Mouse (Mus musculus) midbrain, embryonic 15.5 days (tissue): ENCODE results near the gene Rps26. TPM values are rescaled to one million over a fixed set of nuclear protein-coding genes. Genes with fewer than 3 reads are reported as not detected.

Source experiments
- ATAC-seq: fragments of 200-750 bp; cut with Nextera tagmentation; replicated peaks from 2 replicates; pipeline ENCODE4 v1.8.0; 2017; ENCODE audit warnings: moderate TSS enrichment
- H3K27ac ChIP-seq: fragments of 300-500 bp; sonication (generic); 2 replicates; pipeline ENCODE4 v1.5.1; 2015; ENCODE audit warnings: mild to moderate bottlenecking, inconsistent platforms
- H3K27me3 ChIP-seq: fragments of 300-500 bp; sonication (generic); replicated peaks from 2 replicates; pipeline ENCODE4 v1.6.1; 2015; ENCODE audit warnings: inconsistent platforms
- H3K36me3 ChIP-seq: fragments of 300-500 bp; sonication (generic); replicated peaks from 2 replicates; pipeline ENCODE4 v1.6.1; 2015; ENCODE audit warnings: inconsistent platforms
- H3K4me1 ChIP-seq: fragments of 300-500 bp; sonication (generic); 2 replicates; pipeline ENCODE4 v1.6.1; 2015; ENCODE audit warnings: inconsistent platforms
- H3K4me2 ChIP-seq: fragments of 300-500 bp; sonication (generic); 2 replicates; pipeline ENCODE4 v1.6.1; 2015; ENCODE audit warnings: inconsistent platforms, mild to moderate bottlenecking, moderate library complexity
- H3K4me3 ChIP-seq: fragments of 300-500 bp; sonication (generic); 2 replicates; pipeline ENCODE4 v1.5.1; 2015; ENCODE audit warnings: mild to moderate bottlenecking, inconsistent platforms
- H3K9ac ChIP-seq: fragments of 300-500 bp; sonication (generic); 2 replicates; pipeline ENCODE4 v1.6.1; 2015; ENCODE audit warnings: mild to moderate bottlenecking, inconsistent platforms
- H3K9me3 ChIP-seq: fragments of 300-500 bp; sonication (generic); 2 replicates; pipeline ENCODE4 v1.6.1; 2016; ENCODE audit warnings: inconsistent platforms
- WGBS: fragments of 180-500 bp; shearing (Covaris S2); methylation state at CpG from one replicate; pipeline ENCODE4 v1.1.7; 2015; ENCODE audit warnings: mixed read lengths; 5-methylcytosine and 5-hydroxymethylcytosine counted together
- polyA plus RNA-seq: library from polyadenylated mRNA; unstranded; fragments of >200 nt; fragmentation: Nextera tagmentation; extraction: Ambion mirVana; gene quantifications from 2 replicates; pipeline ENCODE4 v1.2.1, GENCODE M21; 2015

Rps26 gene
- 322 and 332 TPM in 2 replicates for polyA plus RNA-seq

DNA sequence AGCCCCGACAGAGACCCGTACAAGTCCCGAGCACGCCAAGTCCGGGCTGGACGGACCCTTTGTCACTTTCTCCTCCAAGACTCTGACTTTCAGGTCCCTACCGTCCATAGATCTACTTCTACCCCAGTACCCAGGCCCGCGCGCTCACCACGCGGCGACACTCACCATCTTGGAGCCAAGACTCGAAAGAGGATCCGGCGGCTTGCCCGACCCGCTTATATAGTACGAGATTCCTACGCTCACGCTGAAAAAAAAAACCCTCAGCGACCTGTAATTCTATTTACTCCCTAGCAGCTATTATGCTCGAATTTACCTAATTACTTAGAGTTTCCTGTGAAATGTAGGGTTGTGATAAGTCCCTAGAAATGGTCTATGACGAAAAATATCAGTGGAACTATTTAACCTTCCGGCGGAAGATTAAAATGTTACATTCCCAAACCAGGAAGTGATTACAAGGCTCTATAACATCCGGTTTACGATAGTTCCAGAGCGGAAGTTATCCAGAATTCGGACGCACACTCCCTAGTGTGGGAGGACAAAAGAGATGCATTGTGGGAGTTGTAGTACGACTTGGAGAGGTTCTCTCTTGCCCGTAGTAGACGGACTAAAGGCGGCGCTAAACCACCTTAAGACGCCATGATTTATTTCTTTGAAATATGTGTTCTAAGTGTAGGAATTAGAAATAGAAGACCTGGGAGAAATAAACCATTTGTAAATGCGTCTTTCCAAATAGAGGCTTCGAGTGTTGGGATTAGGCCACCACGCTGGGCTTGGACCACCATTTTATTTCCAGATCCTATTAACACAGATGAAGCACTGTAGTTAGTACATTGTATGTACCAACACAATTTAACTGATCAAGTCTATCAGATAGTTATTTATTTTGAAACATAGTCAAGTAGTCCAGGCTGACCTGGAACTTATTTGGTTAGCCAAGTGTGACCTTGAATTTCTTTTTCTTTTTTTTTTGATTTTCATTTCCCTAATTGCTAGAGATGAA, at the start of gene Rps26:
Rps26 (minus strand) TSS at position 437 of the 1,000 bp plus-strand sequence.
- no peaks in the 10 kb centered on the region for H3K27me3 ChIP-seq
- H3K36me3 ChIP-seq: peaks cover 10% of the 10 kb centered on the region; the same call in 1 of the 2 replicates
- peak within 1 kb of the TSS; percentile 70 for H3K4me3 ChIP-seq
- H3K4me1 ChIP-seq: peaks cover 9% of the 10 kb centered on the region
- peak; percentile 96 for ATAC-seq
- H3K9ac ChIP-seq: peak within 1 kb of the TSS; percentile 78
- peak within 1 kb of the TSS; percentile 87 for H3K27ac ChIP-seq
- H3K4me2 ChIP-seq: peak within 1 kb of the TSS; percentile 70
- WGBS: 1% methylated on average over 40 of the region's 40 CpGs
- no peaks in the 10 kb centered on the region for H3K9me3 ChIP-seq

DNA sequence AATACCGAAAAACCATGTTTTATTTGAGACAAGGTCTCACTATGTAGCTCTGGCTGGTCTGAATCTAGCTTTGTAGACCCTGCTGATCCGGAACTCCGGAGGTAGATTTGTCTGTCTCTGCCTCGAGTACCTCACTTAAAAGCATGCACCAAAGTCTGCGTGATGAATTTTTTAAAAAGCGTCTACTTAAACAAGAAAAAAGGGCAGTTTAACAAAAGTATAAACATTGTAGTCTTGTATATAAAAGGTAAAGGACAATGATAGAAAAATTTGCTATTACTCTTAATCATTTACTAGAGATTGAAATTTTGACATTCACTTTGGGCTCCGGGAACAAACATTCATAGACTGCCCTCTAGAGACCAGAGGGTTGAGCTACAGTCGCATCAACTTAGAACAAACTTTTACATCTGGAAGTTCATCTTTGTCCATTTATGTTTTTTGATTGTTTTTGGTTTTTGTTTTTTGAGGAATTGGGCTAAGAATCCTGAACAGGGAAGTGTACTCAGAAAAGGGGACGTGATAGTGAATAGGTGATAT, 48.0 kb upstream of the Rps26 start:
- Histone ChIP-seq H3K9ac (peak overlapping the region; percentile 67; the same call in 1 of the 2 replicates), H3K9me3 (no peaks in the 10 kb centered on the region), H3K4me1 (peaks cover 9% of the 10 kb centered on the region), H3K27me3 (no peaks in the 10 kb centered on the region), H3K36me3 (peaks cover 7% of the 10 kb centered on the region; the same call in 1 of the 2 replicates), H3K27ac (peak overlapping the region; percentile 67), H3K4me2 (peak overlapping the region; percentile 81), H3K4me3 (peak overlapping the region; percentile 74)
- peak; percentile 12; the same call in 1 of the 2 replicates for ATAC-seq
- WGBS: under 1% methylated on average over 9 of the region's 9 CpGs

DNA sequence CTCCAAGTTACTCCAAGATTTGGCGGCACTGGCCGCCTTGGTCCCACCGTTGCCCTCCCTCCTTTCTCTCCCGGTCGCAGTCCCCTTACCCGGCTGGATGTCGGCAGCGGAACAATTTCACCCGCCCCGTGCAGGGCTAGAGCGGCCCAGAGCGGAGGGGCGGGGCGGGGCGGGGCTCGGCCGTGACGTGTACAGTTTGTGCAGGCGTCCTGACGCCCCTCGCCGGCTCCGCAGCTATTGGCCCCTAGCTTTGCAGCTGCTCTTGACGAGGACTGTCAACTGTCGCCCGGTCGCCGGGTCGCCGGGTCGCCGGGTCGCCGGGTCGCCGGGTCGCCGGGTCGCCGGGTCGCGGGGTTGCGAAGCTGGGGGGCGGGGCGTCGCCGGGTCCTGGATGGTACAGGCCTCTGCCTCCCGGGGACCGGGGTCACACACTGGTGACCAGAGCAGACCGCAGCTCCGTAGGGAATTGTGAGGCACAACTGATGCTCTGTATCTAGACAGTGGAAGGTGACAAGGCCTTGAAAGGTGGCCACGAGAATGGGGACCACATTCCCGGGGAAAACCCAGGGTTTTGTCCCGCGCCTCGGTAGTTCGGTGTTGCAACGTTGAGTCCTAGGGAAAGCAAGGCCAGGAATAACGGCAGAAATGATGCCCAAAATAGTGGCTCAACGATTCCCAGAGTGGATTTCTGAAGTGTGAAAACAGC, 47.4 kb upstream of the Rps26 start, which contains the start of gene Suox:
Suox (minus strand) TSS at position 311 of the 706 bp plus-strand sequence.
- Histone ChIP-seq H3K27me3 (no peaks in the 10 kb centered on the region), H3K9me3 (no peaks in the 10 kb centered on the region), H3K9ac (peak within 1 kb of the TSS; percentile 67), H3K4me1 (peaks cover 12% of the 10 kb centered on the region), H3K4me2 (peak within 1 kb of the TSS; percentile 81), H3K4me3 (peak within 1 kb of the TSS; percentile 74), H3K27ac (peak within 1 kb of the TSS; percentile 67), H3K36me3 (peaks cover 7% of the 10 kb centered on the region; the same call in 1 of the 2 replicates)
- peak; percentile 93 for ATAC-seq
- WGBS: 1% methylated on average over 60 of the region's 60 CpGs

DNA sequence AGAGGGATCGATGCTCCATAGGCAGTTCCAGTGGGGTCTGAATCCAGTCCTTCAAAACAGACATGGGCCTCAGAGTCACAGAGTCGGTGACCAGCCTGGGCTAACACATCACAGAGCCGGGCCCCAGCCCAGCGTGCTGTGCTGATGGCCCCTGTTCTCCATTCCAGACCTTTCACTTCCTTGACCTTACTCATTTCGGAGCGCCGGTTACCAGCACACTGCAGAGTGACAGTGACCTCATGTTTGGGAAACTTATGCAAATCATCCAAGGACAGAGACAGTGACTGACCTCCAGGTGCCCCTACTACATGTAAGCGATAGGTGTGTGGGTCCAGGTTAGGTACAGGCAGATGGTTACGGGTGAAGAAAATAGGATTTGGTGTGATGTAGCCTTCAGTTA, 44.6 kb upstream of the Rps26 start:
- Histone ChIP-seq H3K4me1 (peaks cover 24% of the 10 kb centered on the region), H3K27me3 (no peaks in the 10 kb centered on the region), H3K9me3 (no peaks in the 10 kb centered on the region), H3K36me3 (peaks cover 7% of the 10 kb centered on the region; the same call in 1 of the 2 replicates), H3K4me2 (no peak overlapping the region), H3K4me3 (no peak overlapping the region), H3K27ac (no peak overlapping the region), H3K9ac (no peak overlapping the region)
- 91% methylated on average over 9 of the region's 9 CpGs for WGBS
- no peak for ATAC-seq

DNA sequence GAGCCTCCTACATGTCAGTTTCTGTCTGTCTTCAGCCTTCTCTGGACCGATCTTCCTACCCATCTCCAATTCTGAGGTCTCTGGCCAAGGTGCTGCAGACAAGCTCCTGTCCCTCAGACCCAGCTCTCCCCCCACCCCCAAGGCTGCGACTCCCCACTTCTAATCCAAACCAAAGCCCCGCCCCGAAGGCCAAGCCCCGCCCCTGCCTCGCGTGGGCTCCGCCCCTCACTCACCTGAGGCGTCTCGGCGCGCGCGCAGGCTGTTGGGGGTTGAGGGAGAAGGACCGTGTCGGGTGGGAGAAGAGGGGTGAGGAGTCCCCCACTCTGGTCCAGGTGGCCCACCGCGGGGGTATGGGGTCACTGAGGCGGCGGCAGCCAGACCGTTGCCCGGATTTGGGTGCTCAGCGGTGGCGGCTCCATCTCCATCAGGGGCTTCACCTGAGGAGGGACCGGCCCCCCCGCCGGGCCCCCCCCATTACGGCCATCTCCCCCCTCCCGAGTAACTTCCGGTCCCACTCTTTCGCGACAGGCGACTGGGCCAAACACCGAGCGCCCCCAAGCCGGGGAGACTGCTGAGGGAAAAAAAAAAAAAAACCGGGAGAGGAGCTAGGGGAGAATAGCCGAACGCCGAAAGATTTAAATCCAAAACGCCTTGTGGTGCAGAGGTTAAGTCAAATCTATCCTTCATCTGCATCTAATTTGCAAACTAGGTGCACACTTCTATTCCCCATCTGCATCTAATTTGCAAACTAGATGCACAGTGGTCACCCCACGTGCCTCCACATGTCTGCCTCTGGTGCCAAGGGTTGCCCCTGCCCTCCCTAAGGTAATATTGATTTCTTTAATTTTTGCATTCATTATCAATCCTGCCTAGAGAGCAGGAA, 42.5 kb upstream of the Rps26 start:
- H3K36me3 ChIP-seq: peaks cover 7% of the 10 kb centered on the region; the same call in 1 of the 2 replicates
- H3K4me3 ChIP-seq: peak overlapping the region; percentile 80
- H3K9ac ChIP-seq: peak overlapping the region; percentile 80
- no peaks in the 10 kb centered on the region for H3K27me3 ChIP-seq
- H3K27ac ChIP-seq: peak overlapping the region; percentile 86
- H3K4me1 ChIP-seq: peaks cover 24% of the 10 kb centered on the region
- under 1% methylated on average over 42 of the region's 42 CpGs for WGBS
- peak; percentile 74 for ATAC-seq
- no peaks in the 10 kb centered on the region for H3K9me3 ChIP-seq
- H3K4me2 ChIP-seq: peak overlapping the region; percentile 75

DNA sequence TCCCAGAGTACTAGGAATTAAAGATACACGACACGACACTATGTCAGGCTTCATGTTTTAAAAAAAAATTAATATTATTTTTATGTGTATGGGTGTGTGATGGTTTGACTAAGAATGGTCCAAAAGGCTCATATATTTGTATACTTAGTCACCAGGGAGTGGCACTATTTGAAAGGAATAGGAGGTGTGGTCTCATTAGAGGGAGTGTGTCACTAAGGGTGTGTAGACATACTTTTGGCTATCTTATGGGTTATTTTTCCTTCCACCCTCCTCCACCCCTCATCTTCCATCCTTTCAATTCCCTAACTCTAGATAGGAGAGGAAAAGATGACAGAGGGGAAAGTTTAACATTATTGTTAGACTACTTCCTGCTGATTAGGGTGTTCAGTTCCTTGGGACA, 39.3 kb upstream of the Rps26 start:
- Histone ChIP-seq H3K27me3 (no peaks in the 10 kb centered on the region), H3K4me1 (peaks cover 16% of the 10 kb centered on the region), H3K4me2 (no peak overlapping the region), H3K27ac (no peak overlapping the region), H3K9me3 (no peaks in the 10 kb centered on the region), H3K4me3 (no peak overlapping the region), H3K9ac (no peak overlapping the region), H3K36me3 (no peaks in the 10 kb centered on the region)
- 97% methylated on average over 2 of the region's 2 CpGs for WGBS
- no peak for ATAC-seq

DNA sequence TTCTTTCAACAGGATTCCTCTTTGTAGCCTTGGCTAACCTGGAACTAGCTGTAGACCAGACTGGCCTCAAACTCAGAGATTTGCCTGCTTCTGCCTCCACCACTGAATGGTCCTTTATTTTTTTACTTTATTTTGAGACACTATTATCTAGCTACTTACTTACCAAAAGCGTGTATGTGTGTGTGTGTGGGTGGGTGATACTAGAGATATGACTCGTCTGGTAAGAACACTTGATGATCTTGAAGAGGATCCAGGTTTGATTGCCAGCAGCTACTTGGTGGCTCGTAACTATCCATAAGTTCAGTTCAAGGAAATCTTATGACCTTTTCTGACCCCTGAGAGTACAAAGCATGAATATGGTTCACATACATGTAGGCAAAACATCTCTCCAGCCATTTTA, 38.8 kb upstream of the Rps26 start:
- Histone ChIP-seq H3K4me1 (peaks cover 16% of the 10 kb centered on the region), H3K36me3 (no peaks in the 10 kb centered on the region), H3K9me3 (no peaks in the 10 kb centered on the region), H3K4me3 (no peak overlapping the region), H3K4me2 (no peak overlapping the region), H3K27ac (no peak overlapping the region), H3K9ac (no peak overlapping the region), H3K27me3 (no peaks in the 10 kb centered on the region)
- no peak for ATAC-seq
- WGBS: 82% methylated on average over 3 of the region's 3 CpGs

DNA sequence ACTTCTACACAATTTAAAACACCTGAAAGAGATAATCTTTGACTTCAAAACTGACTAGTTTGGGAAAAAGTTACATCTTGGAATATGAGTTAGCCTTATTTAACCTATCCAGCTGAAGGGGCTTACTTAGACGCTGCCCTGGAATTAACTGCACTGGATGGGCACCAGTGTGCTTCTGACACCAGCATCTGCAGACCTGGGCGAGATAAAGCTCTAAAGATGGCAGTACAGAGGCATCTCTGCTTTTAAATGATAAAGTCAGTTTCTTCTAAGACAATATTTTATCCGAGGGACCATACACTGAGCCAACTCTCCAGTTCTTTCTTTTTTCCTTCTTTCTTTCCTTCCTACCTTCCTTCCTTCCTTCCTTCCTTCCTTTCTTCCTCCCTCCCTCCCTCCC, 38.3 kb upstream of the Rps26 start:
- Histone ChIP-seq H3K36me3 (no peaks in the 10 kb centered on the region), H3K9me3 (no peaks in the 10 kb centered on the region), H3K27ac (no peak overlapping the region), H3K27me3 (no peaks in the 10 kb centered on the region), H3K9ac (no peak overlapping the region), H3K4me1 (peaks cover 16% of the 10 kb centered on the region), H3K4me3 (no peak overlapping the region), H3K4me2 (no peak overlapping the region)
- 71% methylated on average over 3 of the region's 3 CpGs for WGBS
- no peak for ATAC-seq

DNA sequence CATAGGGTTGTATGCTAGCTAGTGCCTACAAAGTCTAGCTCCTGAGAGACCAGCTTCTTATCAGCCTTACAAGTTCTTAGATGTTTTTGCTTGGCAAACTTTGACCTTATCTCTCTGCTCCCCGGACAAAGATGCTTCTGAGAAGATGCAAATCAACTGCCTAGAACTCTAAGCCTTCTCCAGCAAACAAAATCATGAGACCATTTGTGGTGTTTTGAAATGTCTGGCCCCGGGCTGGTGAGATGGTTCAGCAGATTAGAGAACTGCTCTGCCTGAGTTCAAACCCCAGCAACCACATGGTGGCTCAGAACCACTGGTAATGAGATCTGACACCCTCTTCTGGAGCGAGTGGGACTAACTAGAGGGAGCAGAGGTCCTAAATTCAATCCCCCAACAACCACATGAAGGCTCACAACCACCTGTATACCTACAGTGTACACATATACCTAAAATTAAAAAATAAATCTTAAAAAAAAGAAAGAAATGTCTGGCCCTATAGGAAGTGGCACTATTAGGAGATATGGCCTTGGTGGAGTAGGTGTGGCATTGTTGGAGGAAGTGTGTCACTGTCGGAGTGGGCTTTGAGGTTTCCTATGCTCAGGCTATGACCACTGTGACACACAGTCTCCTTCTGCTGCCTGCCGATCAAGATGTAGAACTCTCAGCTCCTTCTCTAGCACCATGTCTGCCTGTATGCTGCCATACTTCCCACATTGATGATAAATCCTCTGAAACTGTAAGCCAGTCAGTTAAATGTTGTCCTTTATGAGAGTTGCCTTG, 37.1 kb upstream of the Rps26 start:
- WGBS: 72% methylated on average over 5 of the region's 5 CpGs
- no peaks in the 10 kb centered on the region for H3K36me3 ChIP-seq
- H3K9ac ChIP-seq: no peak overlapping the region

DNA sequence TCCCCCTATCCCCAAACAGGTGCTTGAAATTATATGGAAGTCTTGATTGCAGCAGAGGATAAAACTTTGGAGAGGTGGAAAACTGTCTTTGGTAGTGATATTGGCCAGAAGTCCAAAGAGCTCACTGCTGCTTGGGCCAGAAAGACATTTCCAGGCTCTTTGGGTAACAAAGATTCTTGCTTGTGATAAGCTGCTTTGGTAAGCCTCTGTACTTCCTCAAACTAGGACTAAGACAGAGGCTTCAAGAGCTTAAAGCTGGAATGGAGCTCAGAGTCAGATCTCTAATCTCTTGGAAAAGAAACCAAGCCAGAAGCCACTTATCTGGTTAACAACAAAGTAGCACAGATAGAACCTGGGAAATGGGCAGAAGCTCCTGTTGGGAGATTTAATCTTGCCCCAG, 35.9 kb upstream of the Rps26 start:
- Histone ChIP-seq H3K4me2 (no peak overlapping the region), H3K9me3 (no peaks in the 10 kb centered on the region), H3K27me3 (no peaks in the 10 kb centered on the region), H3K4me3 (no peak overlapping the region), H3K4me1 (peaks cover under 1% of the 10 kb centered on the region), H3K9ac (no peak overlapping the region), H3K27ac (no peak overlapping the region), H3K36me3 (no peaks in the 10 kb centered on the region)
- no peak for ATAC-seq

More for the DNA sequence above, 37.1 kb upstream of the Rps26 start:
- no peak for ATAC-seq
- no peak overlapping the region for H3K4me2 ChIP-seq
- H3K4me1 ChIP-seq: peaks cover 11% of the 10 kb centered on the region
- no peaks in the 10 kb centered on the region for H3K9me3 ChIP-seq
- no peak overlapping the region for H3K4me3 ChIP-seq
- H3K27ac ChIP-seq: no peak overlapping the region
- no peaks in the 10 kb centered on the region for H3K27me3 ChIP-seq

DNA sequence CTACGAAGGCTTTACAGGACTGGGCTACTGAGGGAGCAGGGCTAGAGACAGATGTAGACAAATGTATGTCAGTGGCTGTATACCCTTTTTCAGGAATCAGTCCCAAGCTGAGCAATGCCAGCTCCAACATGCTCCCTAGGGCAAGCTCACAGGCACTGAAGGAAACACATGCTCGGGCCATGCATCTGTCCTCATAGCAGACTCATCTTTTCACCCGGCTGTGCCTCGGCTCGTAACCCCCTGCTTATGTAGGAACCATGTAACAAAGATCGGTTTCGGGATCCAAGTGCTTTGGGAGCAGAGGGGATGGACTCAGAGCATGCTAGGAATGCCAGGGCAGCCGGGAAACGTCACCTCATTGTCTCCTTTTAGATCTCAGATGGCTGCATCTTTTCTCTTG, 32.9 kb upstream of the Rps26 start:
- H3K36me3 ChIP-seq: no peaks in the 10 kb centered on the region
- no peaks in the 10 kb centered on the region for H3K4me1 ChIP-seq
- H3K27me3 ChIP-seq: no peaks in the 10 kb centered on the region
- WGBS: 52% methylated on average over 9 of the region's 9 CpGs
- no peaks in the 10 kb centered on the region for H3K9me3 ChIP-seq
- H3K4me2 ChIP-seq: no peak overlapping the region
- no peak overlapping the region for H3K4me3 ChIP-seq
- H3K9ac ChIP-seq: no peak overlapping the region
- no peak overlapping the region for H3K27ac ChIP-seq
- no peak for ATAC-seq
